Mouse (Mus musculus) mature B cell (primary cell): ENCODE measurements around the gene Magea10.

ENCODE experiments used
- in situ Hi-C: fragments of 300-500 bp; cut with MboI; formaldehyde crosslinking; loops from 2 replicates; pipeline ENCODE4 v1.14.3; 2019

The Magea10 gene

GRCm38 (mm10) chrX:72386758-72387157 is at the start of gene Magea10:
Gene Magea10, minus strand, starts transcription at chrX:72386858.
- in situ Hi-C loops = no loop called here

- in situ Hi-C loops = no loop called here
These were observed 4.7 kb downstream of the Magea10 start for GRCm38 (mm10) chrX:72381972-72382371.
